Mouse (Mus musculus) bone marrow, adult 2 months (tissue): Measurements from ENCODE around the gene Qser1. TPM values are rescaled to one million over a fixed set of nuclear protein-coding genes. Genes with fewer than 3 reads are reported as not detected.
A peak's percentile ranks its signal among the peaks of the same experiment; 100 is the strongest.
"Not testable (repeated sequence)": the region's sequence is repeated elsewhere in the genome, so short reads cannot be mapped to it uniquely, and the experiment has no call there.

Experiments used
- H3K27ac ChIP-seq: fragments of 200-500 bp; 2 replicates; pipeline ENCODE4 v1.5.1; 2012; ENCODE audit warnings: low read depth, mild to moderate bottlenecking, control low read depth, inconsistent platforms, low read length; ENCODE audit not compliant: control insufficient read depth, poor library complexity, insufficient read depth
- H3K4me1 ChIP-seq: fragments of 200-500 bp; 2 replicates; pipeline ENCODE4 v1.6.1; 2011; ENCODE audit warnings: low read length; ENCODE audit not compliant: control insufficient read depth, insufficient read depth
- H3K4me3 ChIP-seq: fragments of 200-500 bp; replicated peaks from 2 replicates; pipeline ENCODE3; 2011; ENCODE audit warnings: mild to moderate bottlenecking, low read depth, low read length, control low read depth; ENCODE audit not compliant: control insufficient read depth
- CTCF ChIP-seq: fragments of 200-500 bp; IDR thresholded peaks from 2 replicates; pipeline ENCODE4 v1.5.1; 2011; ENCODE audit warnings: low read length, control low read depth; ENCODE audit not compliant: control insufficient read depth, insufficient read depth
- POLR2A ChIP-seq: fragments of 200-500 bp; IDR thresholded peaks from 2 replicates; pipeline ENCODE4 v1.6.1; 2011; ENCODE audit warnings: low read depth, mild to moderate bottlenecking, control low read depth, low read length, borderline replicate concordance; ENCODE audit not compliant: control insufficient read depth
- WGBS: fragments of 180-500 bp; shearing (Covaris S2); methylation state at CpG from one replicate; pipeline ENCODE4 v1.1.7; 2018; 5-methylcytosine and 5-hydroxymethylcytosine counted together
- polyA plus RNA-seq: library from polyadenylated mRNA; stranded (reverse); fragments of >200 nt; gene quantifications from 2 replicates; pipeline ENCODE4 v1.2.4, GENCODE M21; 2011; ENCODE audit warnings: low replicate concordance; ENCODE audit not compliant: missing spikeins, insufficient read depth, insufficient read length

Qser1 gene
- polyA plus RNA-seq, 1 experiment, result 2.8 TPM

DNA sequence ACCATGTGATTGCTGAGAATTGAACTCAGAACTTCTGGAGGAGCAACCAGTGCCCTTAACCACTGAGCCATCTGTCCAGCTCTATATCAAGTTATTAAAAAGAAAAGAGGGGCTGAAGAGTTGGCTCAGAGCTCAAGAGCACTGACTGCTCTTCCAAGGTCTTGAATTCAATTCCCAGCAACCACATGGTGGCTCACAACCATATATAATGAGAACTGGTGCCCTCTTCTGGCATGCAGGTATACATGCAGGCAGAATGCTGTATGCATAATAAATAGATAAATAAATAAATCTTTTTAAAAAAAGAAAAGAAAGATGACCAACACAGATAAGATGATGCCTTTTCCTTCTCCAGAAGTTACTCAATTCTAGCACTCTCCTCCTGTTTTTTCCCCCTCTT, 24.4 kb upstream of the Qser1 start:
- TF ChIP-seq CTCF (no peak), POLR2A (no peak)
- Histone ChIP-seq H3K4me3 (no peak overlapping the region), H3K27ac (no peak overlapping the region), H3K4me1 (no peaks in the 10 kb centered on the region)

- H3K4me3 ChIP-seq, result no peak overlapping the region
- WGBS, result 87% methylated on average over 2 of the region's 2 CpGs
- no peaks in the 10 kb centered on the region for H3K4me1 ChIP-seq
- TF ChIP-seq POLR2A (no peak), CTCF (no peak)
- no peak overlapping the region for H3K27ac ChIP-seq
Observed at GRCm38 (mm10) chr2:104832486-104832885, 15.9 kb upstream of the Qser1 start.

GRCm38 (mm10) chr2:104826191-104826590, 9.6 kb upstream of the Qser1 start:
- H3K4me1 ChIP-seq, result no peaks in the 10 kb centered on the region
- TF ChIP-seq POLR2A, result no peak
- no peak for TF ChIP-seq CTCF
- 69% methylated on average over 4 of the region's 4 CpGs for WGBS
- no peak overlapping the region for H3K27ac ChIP-seq
- H3K4me3 ChIP-seq, result no peak overlapping the region

- not testable (repeated sequence) for H3K4me3 ChIP-seq, H3K27ac ChIP-seq, H3K4me1 ChIP-seq
- 80% methylated on average over 3 of the region's 3 CpGs for WGBS
Observed at GRCm38 (mm10) chr2:104818763-104819162, 2.2 kb upstream of the Qser1 start.

DNA sequence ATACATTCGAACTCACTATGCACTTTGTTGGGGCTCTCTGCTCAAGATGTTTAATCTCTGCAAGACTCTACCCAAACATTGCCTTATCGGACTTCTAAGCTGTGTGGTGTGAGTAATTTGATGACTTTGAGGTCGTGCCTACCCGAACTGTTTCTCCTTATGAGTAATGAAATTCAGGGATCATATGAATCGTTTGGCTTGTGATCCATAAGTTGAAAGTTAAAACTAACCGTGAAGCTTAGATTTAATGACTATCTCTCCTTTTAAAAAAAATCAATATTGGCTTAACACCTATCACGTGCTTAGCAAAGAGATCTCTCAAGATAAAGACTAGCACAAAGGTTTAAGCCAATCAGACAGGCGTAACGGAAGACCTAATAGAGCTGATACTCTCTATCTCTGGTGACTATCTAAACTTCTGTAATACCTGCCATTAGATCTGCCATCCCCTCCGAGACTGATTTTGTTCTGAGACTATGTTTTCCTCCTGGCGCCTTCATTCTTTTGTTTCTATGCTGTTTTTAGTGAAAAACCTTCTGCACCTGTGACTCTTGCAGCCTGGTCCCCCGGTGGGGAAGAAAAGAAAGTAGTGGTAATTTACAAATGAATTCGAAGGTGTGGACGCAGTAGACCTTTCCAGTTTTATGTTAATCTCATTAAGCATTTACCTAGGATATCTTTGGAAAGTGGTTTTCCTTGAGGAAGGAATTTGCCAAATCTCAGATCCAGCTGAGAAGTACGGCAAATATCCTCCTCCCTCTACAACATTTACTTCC, 1.2 kb upstream of the Qser1 start:
- no peaks in the 10 kb centered on the region for H3K4me1 ChIP-seq
- H3K27ac ChIP-seq, result no peak overlapping the region
- under 1% methylated on average over 15 of the region's 15 CpGs for WGBS
- H3K4me3 ChIP-seq, result no peak overlapping the region
- TF ChIP-seq POLR2A (no peak), CTCF (no peak)

DNA sequence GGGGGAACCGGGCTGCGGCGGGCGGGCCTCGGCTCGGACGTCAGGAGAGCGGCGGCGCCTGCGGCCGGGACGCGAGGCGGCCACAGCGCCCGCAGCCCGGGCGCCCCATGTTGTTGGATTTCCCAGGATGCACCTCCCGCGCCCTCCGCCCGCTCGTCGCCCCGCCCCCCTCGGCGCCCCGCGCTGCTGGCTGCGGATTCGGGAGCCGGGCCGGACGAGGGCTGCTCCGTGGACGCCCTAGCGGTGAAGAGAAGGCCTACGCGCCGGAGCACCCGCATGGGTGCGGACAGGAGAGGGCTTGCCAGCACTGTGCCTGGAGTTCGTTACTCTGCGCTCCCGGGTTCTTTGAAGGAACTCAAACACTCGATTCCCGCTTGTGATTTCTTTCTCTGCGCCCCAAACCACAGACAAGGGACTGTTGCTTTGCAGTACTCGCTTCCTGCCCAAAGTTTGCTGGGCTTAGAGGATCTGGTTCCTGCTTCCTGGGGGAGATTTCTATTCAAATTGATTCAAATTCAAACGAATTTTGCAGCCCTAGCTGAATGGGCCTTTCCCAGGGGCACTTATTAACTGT, 393 bp upstream of the Qser1 start:
- peak overlapping the region; percentile 30 for H3K27ac ChIP-seq
- under 1% methylated on average over 49 of the region's 51 CpGs for WGBS
- TF ChIP-seq CTCF (peak; percentile 46; the same call in 1 of the 2 replicates), POLR2A (peak; percentile 36; the same call in 1 of the 2 replicates)
- no peaks in the 10 kb centered on the region for H3K4me1 ChIP-seq
- H3K4me3 ChIP-seq, result peak overlapping the region; percentile 76

DNA sequence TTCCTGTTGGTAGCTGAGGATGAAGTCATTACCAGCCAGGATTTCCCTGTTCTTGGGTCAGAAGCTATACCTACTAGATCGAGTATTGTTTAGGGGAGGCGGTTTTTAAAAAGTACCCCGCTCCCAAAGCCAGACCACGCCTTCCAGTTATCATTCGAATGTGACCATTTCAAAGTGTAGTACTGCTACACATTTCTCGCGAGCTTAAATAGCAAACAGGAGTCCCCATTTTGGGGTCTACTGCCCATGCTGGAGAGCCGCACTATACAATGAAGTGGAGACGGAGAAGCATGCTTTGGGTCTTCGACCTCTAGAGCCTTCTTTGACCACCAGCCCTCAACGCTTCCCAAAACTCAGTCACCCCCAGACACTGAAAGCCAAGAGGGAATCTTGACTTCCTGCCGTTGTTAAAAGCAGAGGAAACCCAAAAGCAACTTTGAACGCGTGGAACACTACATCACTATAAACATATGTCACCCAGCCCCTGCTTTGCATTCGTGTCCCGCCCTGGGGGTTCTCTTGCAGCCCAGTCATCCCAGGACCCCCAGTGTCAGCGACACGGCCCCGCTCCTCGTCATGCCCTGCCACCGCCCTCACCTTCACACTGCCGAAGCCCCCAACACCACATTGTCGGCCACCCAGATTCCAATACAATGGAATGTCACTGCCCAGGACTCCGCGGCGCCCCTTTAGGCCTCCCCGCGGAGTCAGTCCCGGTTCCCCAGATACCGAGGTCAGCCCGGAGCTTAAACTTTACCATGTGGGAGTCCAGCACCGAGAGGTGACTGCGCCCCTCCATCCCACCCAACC, 794 bp downstream of the Qser1 start:
- Histone ChIP-seq H3K4me3 (peak overlapping the region; percentile 57), H3K27ac (no peak overlapping the region; the same call in 1 of the 2 replicates), H3K4me1 (no peaks in the 10 kb centered on the region)
- TF ChIP-seq CTCF, result no peak
- no peak for TF ChIP-seq POLR2A
- WGBS, result under 1% methylated on average over 33 of the region's 33 CpGs

GRCm38 (mm10) chr2:104814181-104814951, 2.2 kb downstream of the Qser1 start:
- no peak overlapping the region for H3K27ac ChIP-seq
- H3K4me1 ChIP-seq, result no peaks in the 10 kb centered on the region
- 30% methylated on average over 5 of the region's 5 CpGs for WGBS
- no peak overlapping the region for H3K4me3 ChIP-seq
- TF ChIP-seq CTCF (no peak), POLR2A (no peak)
